Mouse (Mus musculus) layer of hippocampus, adult 18-20 months (tissue): ENCODE results near the gene Pmvk. TPM values are rescaled to one million over a fixed set of nuclear protein-coding genes. Genes with fewer than 3 reads are reported as not detected.

ENCODE experiments used
- DNase-seq, 2 experiments: peaks; one replicate each; pipeline ENCODE4 v3.0.0; 2022; ENCODE audit warnings: low spot score in 2 of 2
- total RNA-seq, 2 experiments: library from RNA; stranded (reverse); gene quantifications; 2 replicates each; pipeline ENCODE4 v1.2.3; 2021

Pmvk gene
- total RNA-seq, 2 experiments from 2014 or later = 29.4 to 34.3 TPM

GRCm38 (mm10) chr3:89473838-89474237 is 19.5 kb downstream of the Pmvk start:
- DNase-seq = no peak

GRCm38 (mm10) chr3:89479055-89479454 is 24.7 kb downstream of the Pmvk start:
- DNase-seq = no peak

GRCm38 (mm10) chr3:89481488-89481887 is 27.1 kb downstream of the Pmvk start:
- DNase-seq = no peak

GRCm38 (mm10) chr3:89482249-89482648 is 27.9 kb downstream of the Pmvk start:
- no peak for DNase-seq

GRCm38 (mm10) chr3:89484766-89485524 is 30.6 kb downstream of the Pmvk start:
- DNase-seq = peak; percentile 33 to 66

GRCm38 (mm10) chr3:89486111-89486510 is 31.8 kb downstream of the Pmvk start:
- no peak for DNase-seq

GRCm38 (mm10) chr3:89486916-89487702 is 32.8 kb downstream of the Pmvk start:
- no peak for DNase-seq

GRCm38 (mm10) chr3:89490790-89491189 is 36.4 kb downstream of the Pmvk start:
- no peak for DNase-seq

GRCm38 (mm10) chr3:89491559-89491958 is 37.2 kb downstream of the Pmvk start:
- no peak for DNase-seq

GRCm38 (mm10) chr3:89492701-89493151 is 38.4 kb downstream of the Pmvk start:
- no peak for DNase-seq

- DNase-seq = no peak
These were observed 40.3 kb downstream of the Pmvk start for GRCm38 (mm10) chr3:89494630-89495029.

- no peak for DNase-seq
These were observed 42.0 kb downstream of the Pmvk start for GRCm38 (mm10) chr3:89496366-89496765.

- no peak for DNase-seq
These were observed 45.4 kb downstream of the Pmvk start for GRCm38 (mm10) chr3:89499696-89500095.

GRCm38 (mm10) chr3:89501486-89501885 is 47.1 kb downstream of the Pmvk start:
- DNase-seq = no peak

- no peak for DNase-seq
These were observed 48.2 kb downstream of the Pmvk start for GRCm38 (mm10) chr3:89502551-89502950.

- DNase-seq = peak; percentile 60 to 75
These were observed 53.7 kb downstream of the Pmvk start for GRCm38 (mm10) chr3:89508041-89508440.

- DNase-seq = peak in 1 of 2 experiments; percentile 78
These were observed 56.6 kb downstream of the Pmvk start for GRCm38 (mm10) chr3:89510979-89511378.

- no peak for DNase-seq
These were observed 57.1 kb downstream of the Pmvk start for GRCm38 (mm10) chr3:89511400-89511799.

GRCm38 (mm10) chr3:89512225-89512624 is 57.9 kb downstream of the Pmvk start:
- no peak for DNase-seq

- no peak for DNase-seq
These were observed 61.1 kb downstream of the Pmvk start for GRCm38 (mm10) chr3:89515444-89515843.

GRCm38 (mm10) chr3:89516321-89516720 is 62.0 kb downstream of the Pmvk start:
- no peak for DNase-seq
